Mouse (Mus musculus) frontal cortex, postnatal 36 days (tissue): Measurements from ENCODE around the gene Gale.
"Not testable (repeated sequence)": the region's sequence is repeated elsewhere in the genome, so short reads cannot be mapped to it uniquely, and the experiment has no call there.

Experiments used
- DNase-seq, 2 experiments: peaks; one replicate each; pipeline ENCODE4 v3.0.0; 2022; ENCODE audit warnings: low spot score in 2 of 2

Gale gene

DNA sequence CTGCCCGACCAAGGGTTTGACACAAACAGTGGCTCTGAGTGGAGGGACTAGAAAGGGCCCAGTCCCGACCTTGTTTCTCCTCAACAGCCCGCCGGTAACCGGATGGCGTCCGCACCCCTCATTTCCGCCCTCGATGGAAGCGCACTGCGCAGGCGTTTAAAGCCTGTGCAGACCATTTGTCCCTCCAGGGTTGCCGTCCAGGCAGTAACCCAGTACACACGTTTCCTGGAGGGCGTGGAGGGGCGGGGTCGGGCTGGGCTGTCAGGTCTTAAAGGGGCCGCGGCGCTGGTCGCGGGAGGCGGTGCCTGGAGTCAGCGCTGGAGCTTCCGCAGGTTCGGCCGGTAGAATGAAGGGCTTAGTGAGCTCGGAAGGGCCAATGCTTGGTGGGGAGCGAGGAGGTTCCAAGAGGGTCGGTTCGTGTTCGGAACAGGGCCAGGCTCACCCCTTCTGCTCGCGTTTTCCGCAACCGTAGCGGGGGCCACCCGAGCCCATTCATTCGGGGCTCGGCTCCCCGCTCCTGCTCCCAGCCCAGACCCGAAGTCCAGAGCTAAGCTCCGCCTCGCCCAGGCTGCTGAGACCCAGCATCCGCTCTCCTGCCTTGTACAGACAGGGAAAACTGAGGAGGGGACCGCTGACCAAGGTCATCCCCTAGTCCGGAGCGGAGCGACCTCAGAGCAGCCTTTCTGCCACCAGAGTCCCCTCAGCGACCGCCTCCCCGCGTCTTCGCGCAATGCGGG lies at the start of gene Gale:
Gale (plus strand) TSS at position 271 of the 737 bp plus-strand sequence.
- DNase-seq: peak; percentile 93 to 94

DNA sequence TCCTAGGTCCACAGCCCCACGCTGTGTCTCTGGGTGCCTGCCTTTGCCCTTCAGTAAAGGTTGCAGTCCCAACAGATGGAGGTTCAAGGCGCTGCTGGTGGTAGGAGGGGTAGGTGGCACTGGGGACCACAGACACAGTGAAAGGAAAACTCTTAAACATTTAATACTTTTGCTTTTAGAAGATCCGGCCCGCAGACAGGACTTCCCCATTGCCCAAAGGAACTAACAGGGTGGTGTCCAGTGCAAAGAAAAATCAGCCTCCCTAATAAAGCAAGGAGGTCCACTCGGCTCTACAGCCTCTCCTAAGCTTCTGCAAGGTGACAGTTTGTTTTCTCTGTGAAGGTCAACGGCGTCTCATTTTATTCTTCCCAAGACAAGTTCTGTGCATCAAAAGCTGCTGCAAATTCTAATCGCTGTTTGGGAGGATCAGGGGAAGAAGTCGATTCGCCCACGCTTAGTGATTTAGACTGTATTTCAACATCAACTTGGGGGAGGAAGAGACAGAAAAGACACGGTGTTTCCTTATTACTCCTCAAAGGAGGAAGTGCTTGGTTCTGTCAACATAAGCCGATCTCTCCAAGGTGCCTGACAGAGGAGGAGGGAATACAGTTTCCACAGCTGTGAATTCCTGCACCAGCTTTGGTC lies 44.8 kb upstream of the Gale start:
- no peak for DNase-seq

DNA sequence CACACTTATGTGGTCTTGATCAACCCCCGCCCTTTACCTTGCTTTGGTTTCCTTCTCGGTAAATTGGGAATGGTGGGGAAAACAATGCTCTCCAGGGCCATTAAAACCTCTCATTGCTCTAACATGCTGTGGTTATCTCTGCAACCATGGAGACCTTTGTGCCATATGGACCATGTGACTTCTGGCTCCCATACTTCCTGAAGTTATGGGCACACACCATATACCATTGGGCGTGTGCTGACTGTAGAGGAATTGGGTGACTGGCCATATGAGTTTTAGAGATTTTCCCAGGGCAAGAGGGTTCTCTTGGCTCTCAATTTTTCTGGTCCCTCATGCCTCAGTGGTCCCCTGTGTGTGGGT lies 44.3 kb upstream of the Gale start:
- no peak for DNase-seq

DNA sequence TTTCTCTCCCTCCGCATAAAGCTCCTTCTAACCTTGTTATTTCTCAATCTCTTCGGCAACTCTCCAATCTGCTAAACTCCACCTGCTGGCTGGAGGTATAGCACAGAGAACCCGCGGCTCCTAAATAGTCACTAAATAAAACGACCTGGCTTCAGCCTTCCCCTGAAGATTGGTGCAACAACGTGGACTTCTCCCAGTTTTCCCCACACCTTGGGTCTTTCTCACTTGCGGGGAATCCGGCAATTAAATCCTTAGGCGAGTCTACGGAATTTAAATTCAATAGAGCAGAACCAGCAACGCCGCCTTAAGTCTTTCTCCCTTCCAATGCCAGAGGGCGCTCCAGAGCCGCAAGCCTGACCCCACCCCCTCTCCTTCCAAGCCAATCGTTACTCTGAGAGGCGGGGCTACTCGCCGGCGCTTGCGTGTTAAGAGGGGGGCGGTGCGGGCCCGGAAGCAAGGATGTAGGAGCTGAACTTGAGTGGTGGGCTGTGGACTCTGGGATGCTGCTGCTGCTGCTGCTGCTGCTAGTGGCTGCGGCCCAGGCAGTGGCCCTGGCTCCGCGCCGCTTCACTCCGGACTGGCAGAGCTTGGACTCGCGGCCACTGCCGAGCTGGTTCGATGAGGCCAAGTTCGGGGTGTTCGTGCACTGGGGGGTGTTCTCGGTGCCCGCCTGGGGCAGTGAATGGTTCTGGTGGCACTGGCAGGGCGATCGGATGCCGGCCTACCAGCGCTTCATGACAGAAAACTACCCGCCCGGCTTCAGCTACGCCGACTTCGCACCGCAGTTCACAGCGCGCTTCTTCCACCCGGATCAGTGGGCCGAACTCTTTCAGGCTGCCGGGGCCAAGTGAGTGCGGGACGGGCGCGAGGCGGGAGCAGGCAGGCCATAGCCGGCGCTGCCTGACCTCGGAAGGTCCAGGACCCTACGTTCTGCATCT lies 43.0 kb upstream of the Gale start, which contains the start of gene Fuca1:
Fuca1 (plus strand) TSS at position 432 of the 938 bp plus-strand sequence.
- peak; percentile 95 to 97 for DNase-seq

DNA sequence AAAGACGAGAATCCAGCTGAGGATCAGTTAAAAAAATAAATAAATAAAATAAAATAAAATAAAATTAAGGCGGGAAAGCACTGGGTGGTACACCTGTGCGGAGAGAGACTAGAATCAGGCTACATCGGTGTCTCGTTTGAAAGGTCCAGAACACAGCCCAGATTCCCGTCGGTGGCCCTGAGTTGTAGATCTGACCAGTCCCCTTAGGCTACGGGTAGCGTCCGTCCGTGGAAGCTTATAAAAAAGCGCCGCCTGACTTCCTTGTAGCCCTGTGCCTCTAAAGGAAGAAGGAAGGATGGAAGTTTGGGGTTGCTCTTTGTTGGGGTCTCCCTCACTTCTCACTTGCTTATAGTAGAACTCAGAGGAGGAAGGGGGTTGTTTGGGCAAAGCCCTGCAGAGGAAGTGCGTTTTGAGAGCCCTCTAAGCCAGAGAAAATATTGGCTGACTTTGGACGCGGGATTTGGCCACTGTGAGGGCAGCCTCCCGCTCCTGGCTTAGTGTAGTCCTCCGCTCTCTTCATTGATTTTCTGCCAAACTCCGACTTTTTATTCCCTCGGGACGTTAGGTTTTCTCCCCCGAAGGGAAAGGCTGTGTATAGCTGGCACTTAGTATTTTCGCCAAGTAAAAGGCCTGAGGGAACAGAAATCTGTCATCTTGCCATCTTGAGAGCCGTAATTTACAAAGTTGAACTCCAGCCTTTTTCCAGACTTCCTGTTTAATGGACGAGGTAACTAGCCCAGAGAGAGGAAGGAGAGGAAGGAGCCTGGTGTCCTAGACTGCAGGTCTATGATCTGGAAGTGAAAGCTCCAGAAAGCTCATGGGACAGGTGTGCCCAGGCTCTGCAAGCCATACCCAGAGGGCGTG lies 42.0 kb upstream of the Gale start:
- no peak for DNase-seq

DNA sequence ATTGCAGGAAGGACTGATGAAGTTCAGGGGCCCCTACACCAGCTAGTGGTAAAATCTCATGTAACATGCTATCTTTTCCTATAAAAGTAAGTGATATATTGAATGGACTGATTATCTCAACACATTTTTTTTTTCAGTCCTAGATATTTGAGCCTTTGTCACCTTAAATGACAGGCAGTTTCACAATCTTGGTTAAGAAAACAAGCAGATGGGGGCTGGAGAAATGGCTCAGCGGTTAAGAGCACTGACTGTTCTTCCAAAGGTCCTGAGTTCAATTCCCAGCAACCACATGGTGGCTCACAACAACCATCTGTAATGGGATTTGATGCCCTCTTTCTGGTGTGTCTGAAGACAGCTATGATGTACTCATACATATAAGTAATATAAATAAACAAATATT lies 41.3 kb upstream of the Gale start:
- DNase-seq: no peak

DNA sequence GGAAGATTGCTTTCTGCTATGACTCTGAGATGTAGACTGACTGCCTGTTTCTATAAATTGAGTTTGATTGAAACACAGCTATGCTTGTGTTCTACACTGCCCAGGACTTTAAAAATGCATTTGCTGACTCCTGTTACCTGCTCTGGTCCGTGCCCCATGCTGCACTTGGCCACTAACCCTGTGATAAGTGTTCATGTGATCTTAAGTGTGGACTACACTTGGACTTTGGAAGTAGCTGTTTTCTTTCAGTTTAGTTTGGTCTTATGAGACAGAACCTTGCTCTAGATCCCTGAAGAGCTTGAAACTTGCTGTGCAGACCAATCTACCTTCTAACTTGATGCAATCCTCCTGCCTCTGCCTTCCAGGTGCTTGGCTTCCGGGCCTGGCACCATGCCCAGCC lies 39.1 kb upstream of the Gale start:
- DNase-seq: no peak

DNA sequence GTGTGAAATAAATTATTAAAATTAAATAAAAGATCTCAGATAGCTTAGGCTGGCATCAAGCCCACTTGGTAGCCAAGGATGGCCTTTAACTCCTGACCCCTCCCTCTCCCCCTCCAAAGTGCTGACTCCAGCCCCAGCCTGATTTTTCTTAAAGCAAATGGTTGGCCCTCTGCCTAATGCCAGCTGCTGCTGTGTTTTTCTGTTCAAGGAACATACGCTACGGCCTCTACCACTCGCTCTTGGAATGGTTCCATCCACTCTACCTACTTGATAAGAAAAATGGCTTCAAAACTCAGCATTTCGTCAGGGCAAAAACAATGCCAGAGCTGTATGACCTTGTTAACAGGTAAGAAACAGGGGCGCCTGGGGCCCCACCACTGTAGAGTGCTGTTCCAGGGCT lies 38.2 kb upstream of the Gale start:
- DNase-seq: no peak

DNA sequence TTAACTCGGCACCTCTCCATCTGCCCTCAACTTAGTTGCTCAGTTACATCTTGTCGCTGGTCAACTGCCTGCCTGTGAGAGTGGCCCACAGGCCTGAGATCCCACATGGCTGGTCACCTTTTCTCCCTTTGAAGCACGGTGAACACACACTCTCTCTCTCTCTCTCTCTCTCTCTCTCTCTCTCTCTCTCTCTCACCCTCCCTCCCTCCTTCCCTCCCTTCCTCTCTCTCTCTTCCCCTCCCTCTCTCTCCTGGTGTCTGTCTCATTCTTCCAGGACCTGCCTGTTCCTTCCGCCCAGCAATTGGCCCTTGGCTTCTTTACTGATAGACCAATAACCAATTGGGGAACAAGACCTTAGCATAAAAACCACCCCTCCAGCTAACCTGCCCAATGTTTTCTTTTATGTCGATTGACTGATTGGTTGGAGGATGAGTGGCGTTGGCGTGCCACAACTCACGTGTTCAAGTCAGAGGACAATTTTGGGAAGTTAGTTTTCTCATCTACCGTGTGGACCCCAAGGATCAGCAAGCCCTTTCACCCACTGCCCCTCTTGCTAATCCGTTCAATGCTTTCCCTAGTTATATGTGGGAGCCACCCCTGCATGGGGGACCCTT lies 37.2 kb upstream of the Gale start:
- no peak for DNase-seq

DNA sequence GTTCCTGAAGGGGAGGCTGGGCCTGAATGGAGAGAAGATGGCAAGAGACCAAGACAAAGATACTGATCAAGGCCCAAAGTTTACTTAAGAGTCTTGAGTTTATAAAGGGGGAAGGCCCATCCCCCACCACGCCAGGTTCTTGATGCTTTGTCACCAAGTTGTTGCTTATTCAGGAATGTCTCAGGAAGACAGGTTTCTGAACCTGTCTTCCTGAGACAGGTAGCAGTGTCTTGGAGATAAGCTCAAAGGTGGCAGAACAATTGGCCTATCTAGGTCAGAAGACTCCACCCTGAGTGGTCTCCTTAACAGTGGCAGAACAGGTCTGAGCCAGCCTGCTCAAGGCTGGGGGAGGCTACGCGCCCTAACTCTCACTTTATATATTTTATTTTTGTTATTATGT lies 36.7 kb upstream of the Gale start:
- no peak for DNase-seq

DNA sequence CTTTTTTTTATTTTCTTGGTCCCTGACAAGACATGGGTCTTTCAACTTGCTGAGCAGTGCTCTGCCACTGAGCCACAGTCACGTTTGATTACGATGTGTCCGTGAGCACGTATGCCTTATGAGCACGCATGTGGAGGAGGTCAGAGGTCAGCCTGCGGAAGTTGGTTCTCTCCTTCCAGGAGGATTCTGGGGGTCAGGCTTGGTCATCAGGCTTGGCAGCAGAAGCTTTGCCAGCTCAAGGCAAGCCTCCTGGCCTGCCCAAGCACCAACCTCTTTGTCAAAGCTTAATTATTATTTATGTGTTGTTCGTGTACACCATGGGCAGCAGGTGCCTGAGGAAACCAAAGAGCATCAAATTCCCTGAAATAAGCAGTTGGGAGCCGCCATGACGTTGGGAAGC lies 35.2 kb upstream of the Gale start:
- no peak for DNase-seq

DNA sequence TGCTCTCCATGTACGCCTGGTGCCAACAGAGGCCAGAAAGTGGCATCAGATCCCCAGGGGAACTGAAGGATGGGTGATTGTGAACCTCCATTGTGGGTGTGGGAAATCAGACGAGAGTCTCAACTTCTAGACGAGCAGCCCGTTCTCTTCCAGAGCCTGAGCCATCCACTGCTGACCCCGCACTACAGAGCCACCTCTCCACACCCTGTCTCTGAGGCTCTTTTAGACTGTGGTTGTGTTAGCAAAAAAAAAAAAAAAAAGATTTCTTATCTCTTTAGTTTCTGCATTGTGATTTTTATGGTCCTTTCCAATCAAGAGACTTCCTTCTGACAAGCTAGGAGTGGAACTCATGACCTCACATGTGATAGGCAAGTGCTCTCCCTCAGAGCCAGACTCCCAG lies 34.1 kb upstream of the Gale start:
- DNase-seq: no peak

DNA sequence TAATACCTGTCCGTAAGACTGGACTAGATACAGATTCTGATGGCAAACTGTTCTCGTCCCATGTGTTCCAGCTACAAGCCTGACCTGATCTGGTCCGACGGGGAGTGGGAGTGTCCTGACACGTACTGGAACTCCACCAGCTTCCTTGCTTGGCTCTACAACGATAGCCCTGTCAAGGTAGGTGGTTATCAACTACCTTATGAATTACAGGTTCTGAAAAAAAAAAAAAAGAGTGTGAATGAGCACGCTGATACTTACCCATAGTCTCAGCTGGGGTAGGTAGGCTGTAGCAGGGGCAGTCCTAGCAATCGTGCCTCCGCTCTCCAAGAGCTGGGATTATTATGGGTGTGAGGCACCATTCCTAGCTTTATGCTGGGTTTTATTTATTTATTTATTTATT lies 33.7 kb upstream of the Gale start:
- DNase-seq: no peak

DNA sequence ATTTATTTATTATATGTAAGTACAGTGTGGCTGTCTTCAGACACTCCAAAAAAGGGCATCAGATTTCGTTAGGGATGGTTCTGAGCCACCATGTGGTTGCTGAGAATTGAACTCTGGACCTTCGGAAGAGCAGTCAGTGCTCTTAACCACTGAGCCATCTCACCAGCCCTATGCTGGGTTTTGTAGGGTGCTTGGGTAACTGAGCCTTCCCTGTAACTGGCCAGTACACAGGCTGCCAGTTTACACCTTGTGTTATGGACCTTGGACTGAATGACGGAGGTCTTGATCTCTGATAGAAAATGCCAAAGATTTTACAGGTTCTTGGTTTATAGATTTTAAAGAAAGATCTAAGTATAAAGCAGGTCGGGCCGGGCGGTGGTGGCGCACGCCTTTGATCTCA lies 33.3 kb upstream of the Gale start:
- no peak for DNase-seq

DNA sequence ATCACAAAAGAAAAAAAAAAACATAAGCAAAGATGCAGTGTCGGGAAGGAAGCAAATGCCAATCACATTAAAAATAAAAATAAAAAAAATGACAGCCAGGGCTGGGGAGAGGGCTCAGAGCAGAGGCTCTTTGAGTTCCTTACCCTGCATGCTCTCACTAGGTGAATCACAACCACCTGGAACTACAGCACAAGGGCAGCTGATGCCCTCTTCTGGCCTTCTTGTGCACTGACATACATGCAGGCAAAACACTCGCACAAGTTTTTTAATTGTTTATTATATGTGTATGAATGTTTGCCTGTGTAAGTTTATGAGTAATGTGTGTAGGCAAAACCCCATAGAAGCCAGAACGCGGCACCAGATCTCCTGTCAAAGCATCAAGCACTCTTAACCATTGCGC lies 31.7 kb upstream of the Gale start:
- DNase-seq: no peak

DNA sequence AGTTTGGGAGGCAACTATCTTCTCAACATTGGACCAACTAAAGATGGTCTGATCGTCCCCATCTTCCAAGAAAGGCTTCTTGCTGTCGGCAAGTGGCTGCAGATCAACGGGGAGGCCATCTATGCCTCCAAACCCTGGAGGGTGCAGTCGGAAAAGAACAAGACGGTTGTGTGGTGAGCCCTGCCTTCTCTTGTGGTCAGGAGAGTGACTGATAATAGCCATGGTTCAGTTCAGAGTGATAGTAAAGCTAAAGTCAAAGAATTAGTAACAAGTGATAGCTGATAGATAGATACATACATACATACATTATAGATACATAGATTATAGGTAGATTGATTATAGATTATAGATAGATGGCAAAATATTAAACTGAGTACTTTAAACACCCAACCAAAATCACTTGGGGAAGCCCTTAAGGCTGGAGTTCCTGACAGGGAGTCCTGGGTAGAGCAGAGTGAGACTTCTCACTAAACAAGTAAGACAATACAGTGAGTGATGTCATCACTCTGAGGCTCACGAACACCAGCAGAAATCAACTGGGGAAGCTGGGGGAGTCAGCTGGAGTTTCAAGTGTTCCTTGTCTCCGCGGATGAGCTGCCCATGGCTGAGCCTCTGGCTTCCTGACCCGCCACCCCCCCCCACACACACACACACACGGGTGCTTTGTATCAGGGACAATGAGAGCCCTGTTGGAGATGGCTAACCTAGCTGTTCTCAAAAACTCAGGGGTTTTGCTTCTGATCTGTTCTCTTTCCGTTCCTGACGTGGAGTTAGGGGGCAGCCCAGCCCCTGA lies 28.6 kb upstream of the Gale start:
- DNase-seq: no peak

DNA sequence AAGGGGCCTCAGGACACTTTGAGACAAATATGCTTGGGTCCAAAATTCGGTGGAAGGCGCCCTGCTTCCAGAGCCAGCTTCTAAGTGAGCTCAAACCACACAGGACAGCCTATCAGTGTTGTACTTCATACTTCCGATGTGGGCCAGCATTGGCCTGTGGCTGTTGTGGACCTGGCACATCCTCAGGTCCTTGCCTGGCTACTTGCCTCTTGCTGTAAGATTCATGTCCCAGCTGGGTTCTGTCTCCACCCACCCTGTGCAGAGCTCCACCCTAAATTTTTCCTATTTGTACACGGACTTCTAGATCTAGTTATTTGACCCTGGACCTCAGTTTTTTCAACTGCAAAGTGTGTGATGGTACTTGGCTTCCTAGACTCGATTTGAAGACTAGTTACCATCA lies 28.0 kb upstream of the Gale start:
- DNase-seq: no peak

DNA sequence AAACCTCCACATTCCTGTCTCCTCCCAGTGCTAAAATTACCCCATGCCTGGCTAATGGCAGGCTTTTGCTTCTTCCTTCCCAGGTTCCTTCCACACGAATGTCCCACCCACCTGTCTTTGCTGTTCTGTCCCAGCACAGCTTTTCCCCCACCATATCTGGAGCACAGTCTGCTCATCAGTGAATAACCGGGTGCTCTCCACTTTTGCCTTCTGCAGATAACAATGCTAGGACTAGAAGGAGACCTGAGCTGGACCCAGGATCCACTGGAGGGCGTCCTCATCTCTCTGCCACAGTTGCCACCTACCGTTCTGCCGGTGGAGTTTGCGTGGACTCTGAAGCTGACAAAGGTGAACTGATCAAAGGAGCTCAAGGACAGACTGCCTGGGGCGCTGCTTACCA lies 24.7 kb upstream of the Gale start:
- no peak for DNase-seq

DNA sequence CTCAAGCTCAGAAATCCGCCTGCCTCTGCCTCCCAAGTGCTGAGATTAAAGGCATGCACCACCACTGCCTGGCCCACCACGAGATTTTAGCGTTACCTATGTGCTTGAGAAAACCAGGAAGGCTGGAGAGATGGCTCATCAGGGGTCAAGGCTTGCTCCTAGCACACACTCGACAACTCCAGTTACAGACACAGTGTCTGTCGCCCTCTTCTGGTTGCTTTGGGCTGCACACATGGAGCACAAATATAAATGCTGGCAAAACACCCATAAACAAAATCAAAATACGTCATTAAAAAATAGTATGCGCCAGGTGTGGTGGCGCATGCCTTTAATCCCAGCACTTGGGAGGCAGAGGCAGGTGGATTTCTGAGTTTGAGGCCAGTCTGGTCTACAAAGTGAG lies 22.5 kb upstream of the Gale start:
- DNase-seq: not testable (repeated sequence)

DNA sequence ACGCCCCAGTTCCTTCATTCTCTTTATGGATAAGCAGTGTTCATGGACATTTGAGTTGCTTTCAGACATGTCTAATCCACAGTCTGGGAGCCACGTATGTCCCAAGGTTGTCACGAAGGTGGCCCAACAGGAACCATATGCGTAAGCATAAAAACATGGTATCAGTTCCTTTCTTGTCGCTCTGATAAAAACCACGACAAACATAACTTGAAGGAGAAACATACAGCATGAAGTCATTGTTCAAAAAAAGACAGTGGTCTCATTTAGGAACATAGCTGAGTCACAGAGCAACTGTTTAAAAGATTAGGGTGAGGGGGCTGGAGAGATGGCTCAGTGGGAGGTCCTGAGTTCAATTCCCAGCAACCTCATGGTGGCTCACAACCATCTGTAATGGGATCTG lies 21.3 kb upstream of the Gale start:
- no peak for DNase-seq
